Mouse (Mus musculus) heart, postnatal 0 days (tissue): ENCODE data around the gene Rusc1.

Source experiments
- CTCF ChIP-seq: IDR thresholded peaks from 2 replicates; pipeline ENCODE4 v1.5.1; 2016; ENCODE audit warnings: antibody characterized with exemption, control low read depth, low read depth
- EP300 ChIP-seq: IDR thresholded peaks from 2 replicates; pipeline ENCODE4 v1.6.1; 2016; ENCODE audit warnings: antibody characterized with exemption, low read depth

- TF ChIP-seq CTCF = no peak
- no peak for TF ChIP-seq EP300
These were observed 910 bp upstream of the Rusc1 start for GRCm38 (mm10) chr3:89094021-89094420.
